Mouse (Mus musculus): ENCODE measurements around the gene Tmie.

DNA sequence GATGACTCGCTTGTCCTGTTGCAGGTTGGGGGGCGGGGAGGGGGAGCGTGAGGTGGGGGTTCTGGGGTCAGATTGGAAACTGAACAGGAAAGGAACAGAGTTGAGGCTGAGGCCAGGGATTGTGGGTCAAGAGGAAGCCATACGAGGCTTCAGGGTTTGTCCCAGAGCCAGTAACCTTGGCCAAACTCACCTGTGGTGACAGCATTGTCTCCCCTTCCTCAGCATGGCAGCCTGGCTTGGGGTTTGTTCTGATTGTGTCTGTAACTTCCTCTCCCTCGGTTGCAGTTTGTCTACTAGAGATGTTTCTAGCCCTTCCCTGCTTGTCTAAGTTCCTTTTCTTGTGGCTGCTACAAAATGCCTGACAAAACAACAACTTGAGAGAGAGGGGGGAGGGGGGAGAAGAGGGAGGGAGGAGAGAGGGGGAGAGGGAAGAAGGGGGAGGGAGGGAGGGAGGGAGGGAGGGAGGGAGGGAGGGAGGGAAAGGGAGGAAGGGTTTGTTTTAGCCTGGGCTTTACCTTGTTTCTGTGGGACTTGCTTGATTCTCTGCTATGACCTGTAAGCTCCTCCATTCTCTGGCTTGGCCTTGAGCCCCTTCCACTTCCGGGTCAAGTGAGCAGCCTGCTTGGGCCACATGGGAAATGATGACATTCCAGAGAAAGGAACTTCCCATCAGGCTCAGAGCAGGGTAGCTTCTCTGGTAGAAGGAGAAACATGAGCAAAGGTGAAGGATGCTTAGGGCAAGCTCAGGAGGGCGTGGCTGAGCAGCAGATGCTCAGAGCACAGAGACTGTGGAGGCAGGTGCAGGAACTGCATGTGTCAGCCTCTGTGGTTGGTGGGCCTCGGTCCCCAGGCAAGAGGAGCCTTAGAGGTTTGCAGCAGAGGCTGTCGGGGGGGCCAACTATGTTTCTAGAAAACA lies 7.7 kb upstream of the Tmie start:
- TF ChIP-seq CTCF (IDR thresholded peaks at IDR 0.05; ENCODE audit: borderline replicate concordance, extremely low read depth, insufficient read depth, insufficient read length) (no peak), POLR2A (IDR thresholded peaks at IDR 0.05; ENCODE audit: borderline replicate concordance, extremely low read depth, insufficient read depth, insufficient read length, poor library complexity, severe bottlenecking) (no peak)
